Mouse (Mus musculus) megakaryocyte, embryonic 14.5 days (primary cell): Measurements from ENCODE around the gene Angptl3.

Source experiments
- FLI1 ChIP-seq: IDR thresholded peaks from 2 replicates; pipeline ENCODE4 v1.6.1; 2012; ENCODE audit warnings: low read length, inconsistent platforms, mixed read lengths
- GATA1 ChIP-seq: IDR thresholded peaks from 3 replicates; pipeline ENCODE4 v1.6.1; 2012; ENCODE audit warnings: mixed read lengths, low read length, inconsistent platforms, borderline replicate concordance

DNA sequence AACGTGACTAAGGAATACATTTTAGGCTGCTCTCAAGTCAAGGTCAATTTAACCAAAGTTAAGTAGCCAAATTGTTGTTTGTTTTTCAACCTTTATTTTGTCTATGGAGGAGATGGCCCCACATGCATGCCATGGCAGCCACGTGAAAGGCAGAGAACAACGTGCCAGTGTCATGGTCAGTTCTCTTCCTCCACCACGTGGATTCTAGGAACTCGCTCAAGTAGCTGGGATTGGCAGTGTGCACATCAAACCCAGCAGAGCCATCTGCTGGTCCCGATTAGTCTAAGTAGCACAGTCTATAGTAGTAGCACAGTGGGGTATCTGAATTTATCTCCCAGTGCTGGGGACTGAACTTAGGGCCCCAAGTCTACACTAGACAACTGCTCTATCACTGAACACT is 38.1 kb downstream of the Angptl3 start:
- TF ChIP-seq FLI1 (no peak), GATA1 (no peak)
